Mouse (Mus musculus): ENCODE data around the gene Emc6. TPM values are rescaled to one million over a fixed set of nuclear protein-coding genes. Genes with fewer than 3 reads are reported as not detected.

The Emc6 gene
- polyA plus RNA-seq, 1 experiment from 2014 or later: 114 TPM

- Histone ChIP-seq H3K4me3 (ENCODE audit: low read depth, low read length) (peak overlapping the region; percentile 74), H3K36me3 (ENCODE audit: control insufficient read depth, insufficient read depth) (peaks cover 4% of the 10 kb centered on the region; the same call in 1 of the 2 replicates), H3K9me3 (ENCODE audit: control insufficient read depth) (no peaks in the 10 kb centered on the region), H3K9ac (ENCODE audit: low read depth, low read length) (peak overlapping the region; percentile 78), H3K27ac (ENCODE audit: low read depth, low read length) (peak overlapping the region; percentile 92), H3K27me3 (replicated peaks; ENCODE audit: control insufficient read depth, insufficient read depth, low read length) (no peaks in the 10 kb centered on the region), H3K4me2 (replicated peaks; ENCODE audit: low read depth) (peak overlapping the region; percentile 99), H3K4me1 (replicated peaks; ENCODE audit: control insufficient read depth, insufficient read depth, low read length) (peaks cover 5% of the 10 kb centered on the region; the same call in 1 of the 2 replicates)
- ATAC-seq: peak; percentile 25
- TF ChIP-seq CTCF (IDR thresholded peaks at IDR 0.05; ENCODE audit: low read depth): no peak
- WGBS: 2% methylated on average over 12 of the region's 12 CpGs
These were observed 23.0 kb upstream of the Emc6 start for GRCm38 (mm10) chr11:73199879-73200278.

- peaks cover 7% of the 10 kb centered on the region; the same call in 1 of the 2 replicates for H3K36me3 ChIP-seq (ENCODE audit: control insufficient read depth, insufficient read depth)
- no peaks in the 10 kb centered on the region for H3K9me3 ChIP-seq (ENCODE audit: control insufficient read depth)
- peaks cover 5% of the 10 kb centered on the region; the same call in 1 of the 2 replicates for H3K4me1 ChIP-seq (replicated peaks; ENCODE audit: control insufficient read depth, insufficient read depth, low read length)
- no peaks in the 10 kb centered on the region for H3K27me3 ChIP-seq (replicated peaks; ENCODE audit: control insufficient read depth, insufficient read depth, low read length)
- TF ChIP-seq CTCF (IDR thresholded peaks at IDR 0.05; ENCODE audit: low read depth): no peak
- peak within 1 kb of the TSS; percentile 92 for H3K27ac ChIP-seq (ENCODE audit: low read depth, low read length)
- 0% methylated on average over 30 of the region's 32 CpGs for WGBS
- peak; percentile 96 for ATAC-seq
- peak within 1 kb of the TSS; percentile 74 for H3K4me3 ChIP-seq (ENCODE audit: low read depth, low read length)
- peak within 1 kb of the TSS; percentile 78 for H3K9ac ChIP-seq (ENCODE audit: low read depth, low read length)
- H3K4me2 ChIP-seq (replicated peaks; ENCODE audit: low read depth): peak within 1 kb of the TSS; percentile 99
These were observed 22.4 kb upstream of the Emc6 start, which contains the start of gene Shpk for GRCm38 (mm10) chr11:73199230-73199712. Shpk (plus strand) TSS chr11:73199460.

GRCm38 (mm10) chr11:73198603-73199229, 21.9 kb upstream of the Emc6 start, which contains the start of gene Ctns:
Ctns (minus strand) TSS chr11:73199042.
- Histone ChIP-seq H3K27me3 (replicated peaks; ENCODE audit: control insufficient read depth, insufficient read depth, low read length) (no peaks in the 10 kb centered on the region), H3K4me3 (ENCODE audit: low read depth, low read length) (peak within 1 kb of the TSS; percentile 74), H3K4me1 (replicated peaks; ENCODE audit: control insufficient read depth, insufficient read depth, low read length) (peaks cover 5% of the 10 kb centered on the region; the same call in 1 of the 2 replicates), H3K27ac (ENCODE audit: low read depth, low read length) (peak within 1 kb of the TSS; percentile 92), H3K9me3 (ENCODE audit: control insufficient read depth) (no peaks in the 10 kb centered on the region), H3K36me3 (ENCODE audit: control insufficient read depth, insufficient read depth) (peaks cover 12% of the 10 kb centered on the region; the same call in 1 of the 2 replicates), H3K9ac (ENCODE audit: low read depth, low read length) (peak within 1 kb of the TSS; percentile 78), H3K4me2 (replicated peaks; ENCODE audit: low read depth) (peak within 1 kb of the TSS; percentile 99)
- ATAC-seq: peak; percentile 95
- under 1% methylated on average over 22 of the region's 22 CpGs for WGBS
- 0 out of 2 replicates have a peak, but pooled peaks have one; percentile 13 for TF ChIP-seq CTCF (IDR thresholded peaks at IDR 0.05; ENCODE audit: low read depth)

- no peaks in the 10 kb centered on the region for H3K27me3 ChIP-seq (replicated peaks; ENCODE audit: control insufficient read depth, insufficient read depth, low read length)
- no peak for ATAC-seq
- H3K4me1 ChIP-seq (replicated peaks; ENCODE audit: control insufficient read depth, insufficient read depth, low read length): peaks cover 5% of the 10 kb centered on the region; the same call in 1 of the 2 replicates
- H3K9me3 ChIP-seq (ENCODE audit: control insufficient read depth): no peaks in the 10 kb centered on the region
- peak overlapping the region; percentile 74 for H3K4me3 ChIP-seq (ENCODE audit: low read depth, low read length)
- no peak for TF ChIP-seq CTCF (IDR thresholded peaks at IDR 0.05; ENCODE audit: low read depth)
- H3K36me3 ChIP-seq (ENCODE audit: control insufficient read depth, insufficient read depth): peaks cover 12% of the 10 kb centered on the region; the same call in 1 of the 2 replicates
- peak overlapping the region; percentile 99 for H3K4me2 ChIP-seq (replicated peaks; ENCODE audit: low read depth)
- H3K27ac ChIP-seq (ENCODE audit: low read depth, low read length): no peak overlapping the region
- WGBS: 3% methylated on average over 1 of the region's 1 CpGs
- peak overlapping the region; percentile 78 for H3K9ac ChIP-seq (ENCODE audit: low read depth, low read length)
These were observed 21.4 kb upstream of the Emc6 start for GRCm38 (mm10) chr11:73198190-73198589.

- Histone ChIP-seq H3K4me1 (replicated peaks; ENCODE audit: control insufficient read depth, insufficient read depth, low read length) (peaks cover 5% of the 10 kb centered on the region; the same call in 1 of the 2 replicates), H3K36me3 (ENCODE audit: control insufficient read depth, insufficient read depth) (peaks cover 45% of the 10 kb centered on the region; the same call in 1 of the 2 replicates), H3K27ac (ENCODE audit: low read depth, low read length) (no peak overlapping the region), H3K4me3 (ENCODE audit: low read depth, low read length) (no peak overlapping the region), H3K9me3 (ENCODE audit: control insufficient read depth) (no peaks in the 10 kb centered on the region), H3K27me3 (replicated peaks; ENCODE audit: control insufficient read depth, insufficient read depth, low read length) (no peaks in the 10 kb centered on the region), H3K9ac (ENCODE audit: low read depth, low read length) (no peak overlapping the region), H3K4me2 (replicated peaks; ENCODE audit: low read depth) (no peak overlapping the region)
- no peak for ATAC-seq
- no peak for TF ChIP-seq CTCF (IDR thresholded peaks at IDR 0.05; ENCODE audit: low read depth)
- 80% methylated on average over 2 of the region's 2 CpGs for WGBS
These were observed 17.6 kb upstream of the Emc6 start for GRCm38 (mm10) chr11:73194444-73194843.

- no peak for TF ChIP-seq CTCF (IDR thresholded peaks at IDR 0.05; ENCODE audit: low read depth)
- peaks cover 54% of the 10 kb centered on the region for H3K36me3 ChIP-seq (ENCODE audit: control insufficient read depth, insufficient read depth)
- no peak for ATAC-seq
- no peak overlapping the region for H3K9ac ChIP-seq (ENCODE audit: low read depth, low read length)
- H3K27me3 ChIP-seq (replicated peaks; ENCODE audit: control insufficient read depth, insufficient read depth, low read length): no peaks in the 10 kb centered on the region
- no peak overlapping the region for H3K4me3 ChIP-seq (ENCODE audit: low read depth, low read length)
- H3K9me3 ChIP-seq (ENCODE audit: control insufficient read depth): no peaks in the 10 kb centered on the region
- peaks cover 5% of the 10 kb centered on the region; the same call in 1 of the 2 replicates for H3K4me1 ChIP-seq (replicated peaks; ENCODE audit: control insufficient read depth, insufficient read depth, low read length)
- H3K27ac ChIP-seq (ENCODE audit: low read depth, low read length): no peak overlapping the region
- no peak overlapping the region for H3K4me2 ChIP-seq (replicated peaks; ENCODE audit: low read depth)
- 78% methylated on average over 6 of the region's 6 CpGs for WGBS
These were observed 16.2 kb upstream of the Emc6 start for GRCm38 (mm10) chr11:73193047-73193446.

Measured in intestine, postnatal 0 days (tissue).